Mouse (Mus musculus): ENCODE results near the gene Tma7.

DNA sequence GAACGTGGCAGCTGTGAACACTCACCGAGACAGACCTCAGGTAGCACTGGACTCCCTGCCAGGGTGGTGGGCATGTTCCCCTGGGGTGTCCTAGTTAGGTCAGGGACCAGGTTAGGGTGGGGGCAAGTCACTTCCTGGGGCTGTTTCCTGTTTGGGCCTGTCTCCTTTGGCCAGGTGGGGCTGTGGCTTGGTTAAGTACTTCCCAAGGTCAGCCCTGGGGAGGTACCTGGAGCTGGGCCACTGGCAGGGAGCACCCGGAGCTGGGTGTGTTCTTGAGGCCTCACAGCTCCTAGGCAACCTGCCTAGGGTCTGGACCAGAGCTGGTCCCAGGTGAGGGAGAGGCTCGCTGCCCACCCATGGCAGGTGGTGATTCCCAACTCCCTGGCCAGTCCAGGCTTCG, 53.5 kb downstream of the Tma7 start:
- no peak for TF ChIP-seq CTCF (IDR thresholded peaks at IDR 0.05; ENCODE audit: borderline replicate concordance, insufficient read depth, low read depth, low read length)
- TF ChIP-seq POLR2A (IDR thresholded peaks at IDR 0.05; ENCODE audit: borderline replicate concordance, insufficient read depth, low read length), result no peak
